Mouse (Mus musculus) CH12.LX (cell line): ENCODE data around the gene Runx3. TPM values are rescaled to one million over a fixed set of nuclear protein-coding genes. Genes with fewer than 3 reads are reported as not detected.

Experiments used
- DNase-seq: peaks from one replicate; pipeline ENCODE4 v3.0.0-alpha.2; 2013; ENCODE audit errors: extremely low read depth
- H3K27ac ChIP-seq: 2 replicates; pipeline ENCODE4 v1.5.1; 2012; ENCODE audit warnings: low read depth, mild to moderate bottlenecking, control low read depth, moderate library complexity; ENCODE audit not compliant: insufficient read depth
- H3K27me3 ChIP-seq: replicated peaks from 2 replicates; pipeline ENCODE3; 2012; ENCODE audit warnings: inconsistent platforms
- H3K36me3 ChIP-seq, 2 experiments: replicated peaks in 1 of 2; 2 replicates each; pipeline versions ENCODE3 to v1.6.1; 2012; ENCODE audit warnings: inconsistent platforms in 1 of 2, low read length in 1 of 2, mild to moderate bottlenecking in 1 of 2, mixed read lengths in 1 of 2, moderate library complexity in 1 of 2; ENCODE audit not compliant: control insufficient read depth in 1 of 2, insufficient read depth in 1 of 2
- H3K4me1 ChIP-seq, 2 experiments: 2 replicates each; pipeline ENCODE4 v1.6.1; 2012; ENCODE audit warnings: inconsistent platforms in 1 of 2, moderate library complexity in 1 of 2; ENCODE audit not compliant: insufficient read depth in 2 of 2, control insufficient read depth in 1 of 2
- H3K4me2 ChIP-seq: 2 replicates; pipeline ENCODE4 v1.6.1; 2012; ENCODE audit warnings: low read depth, mild to moderate bottlenecking, control low read depth; ENCODE audit not compliant: poor library complexity, insufficient read depth, severe bottlenecking
- H3K4me3 ChIP-seq, 3 experiments: fragments of 150-350 bp in 1 of 3; sonication (generic) in 1 of 3; replicated peaks in 1 of 3; 2 replicates each; pipeline versions ENCODE3 to v1.5.1; 2011 to 2012; ENCODE audit warnings: low read depth in 2 of 3, low read length in 2 of 3, mild to moderate bottlenecking in 2 of 3, moderate library complexity in 2 of 3, control low read depth in 1 of 3, improper control_type of control experiment in 1 of 3, inconsistent platforms in 1 of 3, mixed read lengths in 1 of 3; ENCODE audit not compliant: poor library complexity in 1 of 3
- H3K79me2 ChIP-seq: replicated peaks from 2 replicates; pipeline ENCODE4 v1.6.1; 2012; ENCODE audit warnings: mild to moderate bottlenecking, moderate library complexity; ENCODE audit not compliant: control insufficient read depth, poor library complexity, insufficient read depth, severe bottlenecking; ENCODE audit errors: extremely low read depth
- H3K9ac ChIP-seq: 2 replicates; pipeline ENCODE4 v1.6.1; 2012; ENCODE audit warnings: low read depth, mild to moderate bottlenecking, control low read depth, moderate library complexity; ENCODE audit not compliant: insufficient read depth
- H3K9me3 ChIP-seq: replicated peaks from 2 replicates; pipeline ENCODE3; 2012; ENCODE audit warnings: low read length, inconsistent platforms, mixed read lengths
- BHLHE40 ChIP-seq: IDR thresholded peaks from 2 replicates; pipeline ENCODE4 v1.6.1; 2011; ENCODE audit warnings: mild to moderate bottlenecking, low read depth, low read length, improper control_type of control experiment
- CTCF ChIP-seq, 2 experiments: IDR thresholded peaks in 1 of 2; conservative IDR thresholded peaks in 1 of 2; 2 replicates each; pipeline ENCODE4 v1.5.1; 2011 to 2012; ENCODE audit warnings: low read depth in 2 of 2, low read length in 2 of 2, improper control_type of control experiment in 1 of 2, inconsistent platforms in 1 of 2, mild to moderate bottlenecking in 1 of 2, moderate library complexity in 1 of 2
- E2F4 ChIP-seq: IDR thresholded peaks from 2 replicates; pipeline ENCODE4 v1.6.1; 2011; ENCODE audit warnings: low read depth, low read length, improper control_type of control experiment; ENCODE audit not compliant: insufficient replicate concordance
- ELF1 ChIP-seq: IDR thresholded peaks from 2 replicates; pipeline ENCODE4 v1.6.1; 2014; ENCODE audit warnings: low read depth, mild to moderate bottlenecking, inconsistent platforms, low read length, improper control_type of control experiment
- ETS1 ChIP-seq: conservative IDR thresholded peaks from 2 replicates; pipeline ENCODE4 v1.6.1; 2012; ENCODE audit warnings: low read depth, mild to moderate bottlenecking, inconsistent platforms, low read length, improper control_type of control experiment, moderate library complexity
- GABPA ChIP-seq: IDR thresholded peaks from 2 replicates; pipeline ENCODE4 v1.6.1; 2012; ENCODE audit warnings: low read depth, low read length, improper control_type of control experiment, inconsistent platforms; ENCODE audit not compliant: insufficient replicate concordance
- HCFC1 ChIP-seq: IDR thresholded peaks from 2 replicates; pipeline ENCODE4 v1.6.1; 2012; ENCODE audit warnings: low read depth, mild to moderate bottlenecking, inconsistent platforms, low read length, improper control_type of control experiment
- IRF4 ChIP-seq: IDR thresholded peaks from 2 replicates; pipeline ENCODE4 v1.6.1; 2014; ENCODE audit warnings: low read depth, mild to moderate bottlenecking, inconsistent platforms, low read length, improper control_type of control experiment
- JUND ChIP-seq: conservative IDR thresholded peaks from 2 replicates; pipeline ENCODE4 v1.6.1; 2011; ENCODE audit warnings: low read depth, low read length, improper control_type of control experiment
- KAT2A ChIP-seq: IDR thresholded peaks from 2 replicates; pipeline ENCODE4 v1.6.1; 2012; ENCODE audit warnings: low read length, improper control_type of control experiment, inconsistent platforms; ENCODE audit not compliant: insufficient replicate concordance
- MAX ChIP-seq: IDR thresholded peaks from 2 replicates; pipeline ENCODE4 v1.6.1; 2011; ENCODE audit warnings: low read length, improper control_type of control experiment
- MEF2A ChIP-seq: IDR thresholded peaks from 2 replicates; pipeline ENCODE4 v1.6.1; 2014; ENCODE audit warnings: low read depth, mild to moderate bottlenecking, inconsistent platforms, low read length, improper control_type of control experiment, borderline replicate concordance
- MXI1 ChIP-seq: IDR thresholded peaks from 2 replicates; pipeline ENCODE4 v1.6.1; 2011; ENCODE audit warnings: mild to moderate bottlenecking, low read depth, low read length, improper control_type of control experiment
- NELFE ChIP-seq: IDR thresholded peaks from 2 replicates; pipeline ENCODE4 v1.6.1; 2011; ENCODE audit warnings: low read depth, low read length, improper control_type of control experiment
- NRF1 ChIP-seq: IDR thresholded peaks from 2 replicates; pipeline ENCODE4 v1.6.1; 2014; ENCODE audit warnings: low read depth, mild to moderate bottlenecking, inconsistent platforms, low read length, improper control_type of control experiment, moderate library complexity
- PAX5 ChIP-seq: IDR thresholded peaks from 2 replicates; pipeline ENCODE4 v1.6.1; 2012; ENCODE audit warnings: low read length, inconsistent platforms, mixed read lengths
- POLR2A ChIP-seq: IDR thresholded peaks from 2 replicates; pipeline ENCODE4 v1.6.1; 2011; ENCODE audit warnings: low read depth, mild to moderate bottlenecking, improper control_type of control experiment, low read length
- POLR2AphosphoS2 ChIP-seq: IDR thresholded peaks from 2 replicates; pipeline ENCODE4 v1.6.1; 2011; ENCODE audit warnings: low read depth, low read length, improper control_type of control experiment
- RAD21 ChIP-seq: IDR thresholded peaks from 2 replicates; pipeline ENCODE4 v1.6.1; 2011; ENCODE audit warnings: low read depth, mild to moderate bottlenecking, low read length, improper control_type of control experiment, moderate library complexity
- RCOR1 ChIP-seq: conservative IDR thresholded peaks from 2 replicates; pipeline ENCODE4 v1.6.1; 2012; ENCODE audit warnings: low read depth, mild to moderate bottlenecking, inconsistent platforms, low read length, improper control_type of control experiment
- SIN3A ChIP-seq: IDR thresholded peaks from 2 replicates; pipeline ENCODE4 v1.6.1; 2012; ENCODE audit warnings: low read length, improper control_type of control experiment, inconsistent platforms
- UBTF ChIP-seq: IDR thresholded peaks from 2 replicates; pipeline ENCODE4 v1.6.1; 2012; ENCODE audit warnings: low read depth, mild to moderate bottlenecking, inconsistent platforms, low read length, improper control_type of control experiment, moderate library complexity
- ZC3H11A ChIP-seq: IDR thresholded peaks from 2 replicates; pipeline ENCODE4 v1.6.1; 2012; ENCODE audit warnings: low read depth, mild to moderate bottlenecking, inconsistent platforms, low read length, improper control_type of control experiment
- ZMIZ1 ChIP-seq: IDR thresholded peaks from 2 replicates; pipeline ENCODE4 v1.6.1; 2012; ENCODE audit warnings: low read depth, mild to moderate bottlenecking, inconsistent platforms, low read length, improper control_type of control experiment
- dilution Hi-C: fragments of 300-500 bp; cut with MboI; formaldehyde crosslinking; loops from 2 replicates; pipeline ENCODE4 v1.14.3; 2020; ENCODE audit warnings: low sequenced_read_pairs; ENCODE audit not compliant: extremely low pct_unique_long_range_greater_than_20kb, extremely low pct_ligation_motif_present
- in situ Hi-C: fragments of 300-500 bp; cut with MboI; formaldehyde crosslinking; loops from 3 replicates; pipeline ENCODE4 v1.14.3; 2019; ENCODE audit warnings: low sequenced_read_pairs, low pct_ligation_motif_present, low pct_unique_long_range_greater_than_20kb, mixed read lengths
- polyA plus RNA-seq: library from polyadenylated mRNA; unstranded; fragments of >175 nt; gene quantifications from 2 replicates; pipeline ENCODE4 v1.2.1, GENCODE M21; 2012; ENCODE audit warnings: low read depth; ENCODE audit not compliant: insufficient read length
- total RNA-seq, 2 experiments: library from RNA; depleted of rRNA; stranded (reverse); fragments of 300-350 nt in 1 of 2; fragments of >200 nt in 1 of 2; gene quantifications; 2 replicates each; pipeline ENCODE4 v1.2.3; 2012 to 2014

Runx3 gene
- total and polyA plus RNA-seq, 3 experiments: 5.0 to 61.1 (median 19.7) TPM

- no peak overlapping the region for H3K27ac ChIP-seq
- no peak overlapping the region for H3K9ac ChIP-seq
- dilution Hi-C loops: no loop called here
- peaks cover 13% of the 10 kb centered on the region for H3K9me3 ChIP-seq
- H3K4me2 ChIP-seq: no peak overlapping the region
- peaks cover 9 to 14% of the 10 kb centered on the region in 2 experiments; a peak in 3 of 4 replicates for H3K4me1 ChIP-seq
- DNase-seq: no peak
- TF ChIP-seq BHLHE40 (no peak), UBTF (no peak), SIN3A (no peak), CTCF (conservative IDR thresholded peaks at IDR 0.05 in 1 of 2, IDR thresholded peaks at IDR 0.05 in 1 of 2; ENCODE audit: low read depth in 2 of 2, low read length in 2 of 2) (no peak), E2F4 (no peak), POLR2AphosphoS2 (no peak), ELF1 (no peak), GABPA (no peak), JUND (no peak), MEF2A (no peak), NELFE (no peak), ZMIZ1 (no peak), HCFC1 (no peak), IRF4 (no peak), MAX (no peak), KAT2A (no peak)
- no peaks in the 10 kb centered on the region for H3K36me3 ChIP-seq
- no peak overlapping the region for H3K4me3 ChIP-seq
- H3K27me3 ChIP-seq: no peaks in the 10 kb centered on the region
- H3K79me2 ChIP-seq: no peaks in the 10 kb centered on the region
- in situ Hi-C loops: no loop called here
These were observed 70.7 kb downstream of the Runx3 start for GRCm38 (mm10) chr4:135191185-135191584.

- no peak overlapping the region for H3K9ac ChIP-seq
- TF ChIP-seq KAT2A: no peak
- TF ChIP-seq POLR2A: no peak
- TF ChIP-seq ELF1: no peak
- no peak for TF ChIP-seq MXI1
- TF ChIP-seq ETS1: no peak
- no peak for TF ChIP-seq BHLHE40
- no peak for TF ChIP-seq RAD21
- TF ChIP-seq PAX5: no peak
- no peak for TF ChIP-seq UBTF
- TF ChIP-seq NRF1: no peak
- TF ChIP-seq GABPA: no peak
- no peak for TF ChIP-seq POLR2AphosphoS2
- TF ChIP-seq E2F4: no peak
- no peak for TF ChIP-seq RCOR1
- TF ChIP-seq ZC3H11A: no peak
- peaks cover 12 to 18% of the 10 kb centered on the region in 2 experiments; a peak in 3 of 4 replicates for H3K4me1 ChIP-seq
- H3K9me3 ChIP-seq: peaks cover 13% of the 10 kb centered on the region
- H3K79me2 ChIP-seq: no peaks in the 10 kb centered on the region
- no peak overlapping the region for H3K27ac ChIP-seq
- DNase-seq: no peak
- H3K4me2 ChIP-seq: no peak overlapping the region
- in situ Hi-C loops (no loop called here), dilution Hi-C loops (no loop called here)
- H3K27me3 ChIP-seq: no peaks in the 10 kb centered on the region
- no peaks in the 10 kb centered on the region for H3K36me3 ChIP-seq
- H3K4me3 ChIP-seq: no peak overlapping the region
These were observed 71.2 kb downstream of the Runx3 start for GRCm38 (mm10) chr4:135191604-135192003.
